In the genomic region with DNA sequence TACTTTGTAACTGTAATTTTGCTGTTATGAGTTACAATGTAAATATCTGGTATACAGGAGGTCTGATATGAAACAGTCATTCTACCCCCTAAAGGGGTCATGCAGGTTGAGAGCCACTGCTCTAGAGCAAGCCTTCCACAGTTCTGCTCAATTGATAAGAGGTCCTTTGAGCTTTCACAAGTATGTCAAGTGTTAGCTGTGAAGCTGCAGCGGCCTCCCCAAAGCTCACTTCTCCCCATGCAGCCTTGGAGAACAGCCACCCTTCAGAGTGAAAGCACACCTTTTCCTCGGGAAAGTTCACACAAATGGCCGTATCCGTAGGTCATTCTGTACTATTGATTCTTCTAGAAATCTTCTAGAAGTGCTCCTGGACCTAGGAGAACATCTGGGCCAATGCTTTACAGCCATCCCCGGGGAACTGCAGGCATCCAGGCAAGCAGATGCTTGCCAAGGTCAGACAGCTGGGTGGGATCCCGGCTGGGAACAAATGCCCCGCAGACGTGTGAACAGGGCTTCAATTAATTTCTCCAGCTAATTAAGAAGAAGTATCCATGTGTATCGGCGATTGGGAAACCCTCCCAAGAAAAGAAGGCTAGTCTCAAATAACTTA, we compare ENCODE assay signal across 11 mouse cellular contexts. TPM values are rescaled to one million over a fixed set of nuclear protein-coding genes. Genes with fewer than 3 reads are reported as not detected.
DNase-seq lines count a peak whose midpoint lies in the region; ATAC-seq lines count a peak whose summit lies in the region.
"Had no signal": no experiment of that assay in that cellular context is flagged by ENCODE, and none has a peak within 500 bp of the region (broad histone marks: within the 10 kb centered on the region; RNA-seq: fewer than 3 reads in every experiment).

No protein-coding gene starts in this region.

- H3K4me1 ChIP-seq in limb, embryonic 12.5 days (replicated peaks), result peaks cover 55% of the 10 kb centered on the region
- peaks cover 48% of the 10 kb centered on the region for H3K4me1 ChIP-seq in limb, embryonic 10.5 days
- peaks cover 50% of the 10 kb centered on the region for H3K4me1 ChIP-seq in forebrain, embryonic 15.5 days
- H3K4me1 ChIP-seq in midbrain, embryonic 16.5 days (ENCODE audit: control insufficient read depth, insufficient read depth, low read length), result peaks cover 26% of the 10 kb centered on the region
- H3K4me1 ChIP-seq in liver, embryonic 12.5 days, result 0 out of 2 replicates have a peak, but pooled peaks cover 6% of the 10 kb centered on the region

- WGBS in limb, embryonic 12.5 days, result 71% methylated on average over 10 of the region's 10 CpGs
- WGBS in limb, embryonic 10.5 days, result 81% methylated on average over 10 of the region's 10 CpGs
- 40% methylated on average over 10 of the region's 10 CpGs for whole genome bisulfite sequencing in forebrain, embryonic 15.5 days
- 71% methylated on average over 10 of the region's 10 CpGs for WGBS in midbrain, embryonic 16.5 days
- 72% methylated on average over 10 of the region's 10 CpGs for WGBS in liver, embryonic 12.5 days (ENCODE audit: insufficient replicate concordance)

- no peaks in the 10 kb centered on the region for H3K27me3 ChIP-seq in limb, embryonic 12.5 days
- H3K27me3 ChIP-seq in limb, embryonic 10.5 days (ENCODE audit: low read depth, poor library complexity, severe bottlenecking), result no peaks in the 10 kb centered on the region
- H3K27me3 ChIP-seq in forebrain, embryonic 15.5 days, result no peaks in the 10 kb centered on the region
- no peaks in the 10 kb centered on the region for H3K27me3 ChIP-seq in midbrain, embryonic 16.5 days (ENCODE audit: control insufficient read depth, insufficient read depth, low read depth, low read length)
- H3K27me3 ChIP-seq in liver, embryonic 12.5 days (replicated peaks), result peaks cover 33% of the 10 kb centered on the region

- H3K4me2 ChIP-seq in limb, embryonic 12.5 days, result peak overlapping the region; percentile 91
- H3K4me2 ChIP-seq in forebrain, embryonic 15.5 days (replicated peaks), result peak overlapping the region; percentile 83
- H3K4me2 ChIP-seq in midbrain, embryonic 16.5 days (ENCODE audit: low read length), result peak overlapping the region; percentile 57
- H3K4me2 ChIP-seq in liver, embryonic 12.5 days, result no peak overlapping the region

- H3K4me3 ChIP-seq in limb, embryonic 12.5 days (replicated peaks), result 0 out of 2 replicates have a peak overlapping the region, but pooled peaks have one; percentile 4
- H3K4me3 ChIP-seq in limb, embryonic 10.5 days, result no peak overlapping the region
- peak overlapping the region; percentile 96; the same call in 1 of the 2 replicates for H3K4me3 ChIP-seq in forebrain, embryonic 15.5 days
- H3K4me3 ChIP-seq in midbrain, embryonic 16.5 days (ENCODE audit: low read depth, low read length), result no peak overlapping the region
- H3K4me3 ChIP-seq in liver, embryonic 12.5 days, result no peak overlapping the region

- peaks cover 28% of the 10 kb centered on the region for H3K36me3 ChIP-seq in limb, embryonic 12.5 days
- H3K36me3 ChIP-seq in limb, embryonic 10.5 days, result peaks cover 51% of the 10 kb centered on the region
- no peaks in the 10 kb centered on the region; the same call in 1 of the 2 replicates for H3K36me3 ChIP-seq in forebrain, embryonic 15.5 days
- no peaks in the 10 kb centered on the region; the same call in 1 of the 2 replicates for H3K36me3 ChIP-seq in midbrain, embryonic 16.5 days (ENCODE audit: control insufficient read depth, insufficient read depth, low read length)
- no peaks in the 10 kb centered on the region for H3K36me3 ChIP-seq in liver, embryonic 12.5 days

- H3K27ac ChIP-seq in limb, embryonic 12.5 days, result no peak overlapping the region
- no peak overlapping the region for H3K27ac ChIP-seq in limb, embryonic 10.5 days
- H3K27ac ChIP-seq in forebrain, embryonic 15.5 days (replicated peaks), result no peak overlapping the region
- H3K27ac ChIP-seq in midbrain, embryonic 16.5 days (ENCODE audit: low read length), result no peak overlapping the region
- no peak overlapping the region for H3K27ac ChIP-seq in liver, embryonic 12.5 days

- peak; percentile 28 to 52 for DNase-seq in heart, adult 18-20 months
- no peak for DNase-seq in heart, postnatal 4 days
- no peak for DNase-seq in limb, embryonic 10.5 days (ENCODE audit: low spot score)
- DNase-seq in frontal cortex, postnatal 14 days (ENCODE audit: low spot score in 2 of 2), result no peak
- DNase-seq: B cell, adult 2 months; kidney, postnatal 25 days; liver had no signal

- no peaks in the 10 kb centered on the region for H3K9me3 ChIP-seq in limb, embryonic 12.5 days
- H3K9me3 ChIP-seq in limb, embryonic 10.5 days (replicated peaks), result no peaks in the 10 kb centered on the region
- no peaks in the 10 kb centered on the region for H3K9me3 ChIP-seq in forebrain, embryonic 15.5 days
- no peaks in the 10 kb centered on the region for H3K9me3 ChIP-seq in midbrain, embryonic 16.5 days (replicated peaks; ENCODE audit: control insufficient read depth, low read length, poor library complexity, severe bottlenecking)
- H3K9me3 ChIP-seq in liver, embryonic 12.5 days (replicated peaks), result no peaks in the 10 kb centered on the region

- no peak overlapping the region for H3K9ac ChIP-seq in limb, embryonic 12.5 days (replicated peaks)
- no peak overlapping the region for H3K9ac ChIP-seq in forebrain, embryonic 15.5 days (replicated peaks)
- H3K9ac ChIP-seq in midbrain, embryonic 16.5 days (ENCODE audit: low read depth, low read length), result no peak overlapping the region
- no peak overlapping the region for H3K9ac ChIP-seq in liver, embryonic 12.5 days

- no peak for ATAC-seq in limb, embryonic 12.5 days (ENCODE audit: insufficient number of reproducible peaks, insufficient read depth, low FRiP score, low TSS enrichment, low read depth)
- ATAC-seq in forebrain, embryonic 15.5 days (replicated peaks), result no peak
- ATAC-seq in midbrain, embryonic 16.5 days, result no peak
- ATAC-seq in liver, embryonic 12.5 days, result no peak

RNA-seq across cellular contexts. Expression of a gene that starts 3.1 kb away (rescaled TPM):
- total RNA-seq in heart, adult 18-20 months (2021), result 10 to 100 TPM in 1 of 2 experiments, 1 to 10 TPM in 1; 9.7 to 12.1 TPM
- total RNA-seq in heart, postnatal 4 days (2021), result 10 to 100 TPM; 33.6 to 39.6 TPM
- polyA plus RNA-seq in limb, embryonic 12.5 days (2016; fragmentation: Nextera tagmentation; extraction: Ambion mirVana), result 63.4 and 66.2 TPM in 2 replicates
- 44.2 and 54.9 TPM in 2 replicates for polyA plus RNA-seq in limb, embryonic 10.5 days (2016; fragmentation: Nextera tagmentation; extraction: Ambion mirVana)
- polyA plus RNA-seq in forebrain, embryonic 15.5 days (2015; fragmentation: Nextera tagmentation; extraction: Ambion mirVana), result 39.6 and 40.2 TPM in 2 replicates
- polyA plus RNA-seq in midbrain, embryonic 16.5 days (2015; fragmentation: Nextera tagmentation; extraction: Ambion mirVana), result 25.7 and 28.1 TPM in 2 replicates
- 3.1 and 4.1 TPM in 2 replicates for polyA plus RNA-seq in liver, embryonic 12.5 days (2016; fragmentation: Nextera tagmentation; extraction: Ambion mirVana)

RNA-seq across cellular contexts. Expression of a gene that starts 44.3 kb away (rescaled TPM):
- total RNA-seq in heart, adult 18-20 months (2021), result 1 to 10 TPM; 5.8 to 7.8 TPM
- 1 to 10 TPM; 4.3 to 8.2 TPM for total RNA-seq in heart, postnatal 4 days (2021)
- polyA plus RNA-seq in limb, embryonic 12.5 days (2016; fragmentation: Nextera tagmentation; extraction: Ambion mirVana), result 0.70 and 0.76 TPM in 2 replicates
- polyA plus RNA-seq in limb, embryonic 10.5 days (2016; fragmentation: Nextera tagmentation; extraction: Ambion mirVana), result 0.78 and 0.94 TPM in 2 replicates
- polyA plus RNA-seq in forebrain, embryonic 15.5 days (2015; fragmentation: Nextera tagmentation; extraction: Ambion mirVana), result 0.43 and 0.49 TPM in 2 replicates
- 0.40 and 0.54 TPM in 2 replicates for polyA plus RNA-seq in midbrain, embryonic 16.5 days (2015; fragmentation: Nextera tagmentation; extraction: Ambion mirVana)
- 0.53 and 0.75 TPM in 2 replicates for polyA plus RNA-seq in liver, embryonic 12.5 days (2016; fragmentation: Nextera tagmentation; extraction: Ambion mirVana)

RNA-seq across cellular contexts. Expression of a gene that starts 57.1 kb away (rescaled TPM):
- 1 to 10 TPM; 5.0 to 6.4 TPM for total RNA-seq in heart, adult 18-20 months (2021)
- total RNA-seq in heart, postnatal 4 days (2021), result 1 to 10 TPM; 4.0 to 4.2 TPM
- polyA plus RNA-seq in limb, embryonic 12.5 days (2016; fragmentation: Nextera tagmentation; extraction: Ambion mirVana), result 7.8 and 7.9 TPM in 2 replicates
- 3.4 and 5.4 TPM in 2 replicates for polyA plus RNA-seq in limb, embryonic 10.5 days (2016; fragmentation: Nextera tagmentation; extraction: Ambion mirVana)
- polyA plus RNA-seq in forebrain, embryonic 15.5 days (2015; fragmentation: Nextera tagmentation; extraction: Ambion mirVana), result 10.4 and 11.5 TPM in 2 replicates
- polyA plus RNA-seq in midbrain, embryonic 16.5 days (2015; fragmentation: Nextera tagmentation; extraction: Ambion mirVana), result 18.8 and 25.1 TPM in 2 replicates
- 9.2 and 10.0 TPM in 2 replicates for polyA plus RNA-seq in liver, embryonic 12.5 days (2016; fragmentation: Nextera tagmentation; extraction: Ambion mirVana)

Comparison
In these comparisons a context has a peak if more than half of its experiments do, and no peak if none do; other contexts are left out.
1. DNase-seq: peak in heart, adult 18-20 months (2 of 2); none in heart, postnatal 4 days (single experiment), limb, embryonic 10.5 days (single experiment) and frontal cortex, postnatal 14 days (0 of 2).
2. H3K4me3 ChIP-seq: peak in limb, embryonic 12.5 days (single experiment) and forebrain, embryonic 15.5 days (single experiment); none in limb, embryonic 10.5 days (single experiment), midbrain, embryonic 16.5 days (single experiment) and liver, embryonic 12.5 days (single experiment).